Mouse (Mus musculus) forebrain, embryonic 15.5 days (tissue): ENCODE measurements around the gene Bpifa1. TPM values are rescaled to one million over a fixed set of nuclear protein-coding genes. Genes with fewer than 3 reads are reported as not detected.

Experiments used
- polyA plus RNA-seq: library from polyadenylated mRNA; unstranded; fragments of >200 nt; fragmentation: Nextera tagmentation; extraction: Ambion mirVana; gene quantifications from 2 replicates; pipeline ENCODE4 v1.2.1, GENCODE M21; 2015

The Bpifa1 gene
- polyA plus RNA-seq, 1 experiment from 2014 or later, result not detected

Other genes starting within 250 kb of the Bpifa1 start
- gene Bpifb6, start 242.5 kb upstream of the Bpifa1 start, polyA plus RNA-seq, result not detected in 2 replicates
- gene Bpifb3, start 224.7 kb upstream of the Bpifa1 start, polyA plus RNA-seq, result not detected in 2 replicates
- not detected in 2 replicates for gene Bpifb4, start 204.7 kb upstream of the Bpifa1 start, polyA plus RNA-seq
- gene Bpifa6, start 167.9 kb upstream of the Bpifa1 start, polyA plus RNA-seq, result not detected in 2 replicates
- gene Bpifa2, start 134.6 kb upstream of the Bpifa1 start, polyA plus RNA-seq, result not detected in 2 replicates
- gene Bpifa3, start 12.5 kb upstream of the Bpifa1 start, polyA plus RNA-seq, result not detected in 2 replicates
- not detected in 2 replicates for gene Bpifa5, start 19.7 kb downstream of the Bpifa1 start, polyA plus RNA-seq
- gene Bpifb1, start 47.9 kb downstream of the Bpifa1 start, polyA plus RNA-seq, result 0.31 and 0.33 TPM in 2 replicates
- gene Bpifb5, start 80.9 kb downstream of the Bpifa1 start, polyA plus RNA-seq, result 0.43 TPM in 1 of 2 replicates, not detected in the other
- not detected in 2 replicates for gene Bpifb9a, start 115.0 kb downstream of the Bpifa1 start, polyA plus RNA-seq
- gene Bpifb9b, start 164.3 kb downstream of the Bpifa1 start, polyA plus RNA-seq, result not detected in 2 replicates
- 15.3 and 18.2 TPM in 2 replicates for gene Cdk5rap1, start 230.1 kb downstream of the Bpifa1 start, polyA plus RNA-seq